Mouse (Mus musculus) liver, embryonic 11.5 days (tissue): ENCODE results near the gene Klhdc9. TPM values are rescaled to one million over a fixed set of nuclear protein-coding genes. Genes with fewer than 3 reads are reported as not detected.

Source experiments
- polyA plus RNA-seq: library from polyadenylated mRNA; unstranded; fragments of >200 nt; fragmentation: Nextera tagmentation; extraction: Ambion mirVana; gene quantifications from 2 replicates; pipeline ENCODE4 v1.2.1, GENCODE M21; 2014

Klhdc9 gene
- polyA plus RNA-seq, 1 experiment from 2014 or later = 0.66 TPM

Other genes with a start within 250 kb of the Klhdc9 start
- gene Cfap126, start 246.9 kb downstream of the Klhdc9 start, polyA plus RNA-seq = 1.4 and 2.2 TPM in 2 replicates
- 261 and 281 TPM in 2 replicates for gene Sdhc, start 210.2 kb downstream of the Klhdc9 start, polyA plus RNA-seq
- 0.14 TPM in 1 of 2 replicates, not detected in the other for gene Mpz, start 210.1 kb downstream of the Klhdc9 start, polyA plus RNA-seq
- 1.2 and 1.9 TPM in 2 replicates for gene Pcp4l1, start 164.5 kb downstream of the Klhdc9 start, polyA plus RNA-seq
- 0.16 TPM in 2 replicates for gene Nr1i3, start 146.8 kb downstream of the Klhdc9 start, polyA plus RNA-seq
- gene Tomm40l, start 138.3 kb downstream of the Klhdc9 start, polyA plus RNA-seq = 32.3 and 32.4 TPM in 2 replicates
- gene Apoa2, start 135.7 kb downstream of the Klhdc9 start, polyA plus RNA-seq = 2,189 and 2,339 TPM in 2 replicates
- 70.9 and 83.6 TPM in 2 replicates for gene Fcer1g, start 126.4 kb downstream of the Klhdc9 start, polyA plus RNA-seq
- gene Adamts4, start 110.4 kb downstream of the Klhdc9 start, polyA plus RNA-seq = 1.6 and 2.0 TPM in 2 replicates
- gene Ndufs2, start 109.4 kb downstream of the Klhdc9 start, polyA plus RNA-seq = 256 and 262 TPM in 2 replicates
- gene B4galt3, start 90.5 kb downstream of the Klhdc9 start, polyA plus RNA-seq = 49.0 and 50.6 TPM in 2 replicates
- 131 and 133 TPM in 2 replicates for gene Ppox, start 79.6 kb downstream of the Klhdc9 start, polyA plus RNA-seq
- 51.0 and 53.1 TPM in 2 replicates for gene Usp21, start 72.8 kb downstream of the Klhdc9 start, polyA plus RNA-seq
- 83.7 TPM in 2 replicates for gene Ufc1, start 65.8 kb downstream of the Klhdc9 start, polyA plus RNA-seq
- gene Dedd, start 31.7 kb downstream of the Klhdc9 start, polyA plus RNA-seq = 34.8 and 37.5 TPM in 2 replicates
- 26.2 and 29.1 TPM in 2 replicates for gene Nit1, start 15.2 kb downstream of the Klhdc9 start, polyA plus RNA-seq
- 68.0 and 73.7 TPM in 2 replicates for gene Pfdn2, start 15.1 kb downstream of the Klhdc9 start, polyA plus RNA-seq
- 0.25 and 0.53 TPM in 2 replicates for gene Nectin4, start 9.3 kb upstream of the Klhdc9 start, polyA plus RNA-seq
- 3.5 and 3.8 TPM in 2 replicates for gene Arhgap30, start 28.2 kb upstream of the Klhdc9 start, polyA plus RNA-seq
- 51.0 and 53.2 TPM in 2 replicates for gene Usf1, start 50.5 kb upstream of the Klhdc9 start, polyA plus RNA-seq
- gene Tstd1, start 58.1 kb upstream of the Klhdc9 start, polyA plus RNA-seq = 1.6 and 1.7 TPM in 2 replicates
- gene F11r, start 76.7 kb upstream of the Klhdc9 start, polyA plus RNA-seq = 42.0 and 47.8 TPM in 2 replicates
- gene Alyref2, start 142.7 kb upstream of the Klhdc9 start, polyA plus RNA-seq = 7.8 and 8.3 TPM in 2 replicates
- not detected in 2 replicates for gene Itln1, start 174.5 kb upstream of the Klhdc9 start, polyA plus RNA-seq
- 0.63 and 0.82 TPM in 2 replicates for gene Cd244a, start 198.4 kb upstream of the Klhdc9 start, polyA plus RNA-seq
- 0.12 and 0.30 TPM in 2 replicates for gene Ly9, start 246.6 kb upstream of the Klhdc9 start, polyA plus RNA-seq